In the genomic region with DNA sequence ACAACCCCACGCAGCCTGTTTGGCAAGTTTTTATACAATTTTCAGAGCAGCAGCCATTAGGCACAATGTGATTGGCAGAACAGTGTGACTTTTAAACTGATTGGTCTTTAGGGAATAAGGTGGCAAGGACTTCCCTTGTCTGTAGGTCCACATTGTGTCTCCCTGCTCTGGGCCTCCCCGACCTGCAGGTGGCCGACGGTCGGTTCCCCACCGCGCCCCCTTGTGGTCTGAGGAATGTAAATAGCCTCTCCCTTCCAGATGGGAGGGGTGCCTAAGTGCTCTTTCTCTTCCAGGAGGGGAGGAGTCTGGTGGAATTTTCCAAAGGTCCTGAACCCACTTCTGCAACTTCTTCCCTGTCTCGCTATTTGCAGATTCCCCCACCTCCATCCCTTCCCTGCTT, we compare ENCODE assay signal across 8 mouse cellular contexts. TPM values are rescaled to one million over a fixed set of nuclear protein-coding genes. Genes with fewer than 3 reads are reported as not detected.
DNase-seq lines count a peak whose midpoint lies in the region; ATAC-seq and TF ChIP-seq lines count a peak whose summit lies in the region.
"Not testable (repeated sequence)": the region's sequence is repeated elsewhere in the genome, so short reads cannot be mapped to it uniquely, and the experiment has no call there.

No protein-coding gene starts in this region.

- not testable (repeated sequence) for TF ChIP-seq EP300 in liver, postnatal 0 days (IDR thresholded peaks at IDR 0.05; ENCODE audit: low read depth)

- H3K4me2 ChIP-seq in liver, postnatal 0 days (ENCODE audit: low read depth, low read length); stomach, embryonic 16.5 days (ENCODE audit: low read depth, low read length): not testable (repeated sequence)

- peak; percentile 80 for TF ChIP-seq CTCF in liver, postnatal 0 days (IDR thresholded peaks at IDR 0.05; ENCODE audit: low read depth)
- TF ChIP-seq CTCF in olfactory bulb, adult 2 months (IDR thresholded peaks at IDR 0.05; ENCODE audit: insufficient read depth, low read depth, low read length): peak; percentile 65

- peak; percentile 67 for DNase-seq in CD4-positive, CD25-positive, alpha-beta regulatory T cell, adult 2 months (ENCODE audit: low read depth, low spot score)
- peak; percentile 61 to 63 for DNase-seq in adrenal gland, postnatal 4 days (ENCODE audit: low spot score in 2 of 2)
- peak; percentile 84 for DNase-seq in embryonic facial prominence, embryonic 10.5 days (ENCODE audit: low spot score)
- peak; percentile 87 for DNase-seq in heart, embryonic 10.5 days (ENCODE audit: low spot score)
- DNase-seq in kidney, postnatal 25 days: peak; percentile 78 to 83
- DNase-seq in liver, postnatal 0 days: peak; percentile 81

- peaks cover 12% of the 10 kb centered on the region; the same call in 1 of the 2 replicates for H3K9me3 ChIP-seq in embryonic facial prominence, embryonic 10.5 days
- H3K9me3 ChIP-seq in heart, embryonic 10.5 days; liver, postnatal 0 days (ENCODE audit: low read length); stomach, embryonic 16.5 days (replicated peaks; ENCODE audit: control insufficient read depth, low read length): not testable (repeated sequence)

- H3K4me3 ChIP-seq in embryonic facial prominence, embryonic 10.5 days; heart, embryonic 10.5 days; liver, postnatal 0 days (ENCODE audit: low read depth, low read length); olfactory bulb, adult 2 months (ENCODE audit: insufficient read depth, low read depth, low read length); stomach, embryonic 16.5 days (replicated peaks; ENCODE audit: low read length): not testable (repeated sequence)

- H3K27ac ChIP-seq in embryonic facial prominence, embryonic 10.5 days (replicated peaks): peak overlapping the region; percentile 48; the same call in 1 of the 2 replicates
- not testable (repeated sequence) for H3K27ac ChIP-seq in heart, embryonic 10.5 days; liver, postnatal 0 days (ENCODE audit: low read depth); olfactory bulb, adult 2 months (ENCODE audit: insufficient read depth, low read depth, low read length); stomach, embryonic 16.5 days (ENCODE audit: low read length)

- not testable (repeated sequence) for H3K36me3 ChIP-seq in embryonic facial prominence, embryonic 10.5 days (replicated peaks); heart, embryonic 10.5 days; liver, postnatal 0 days (replicated peaks; ENCODE audit: insufficient read depth, low read length); stomach, embryonic 16.5 days (ENCODE audit: control insufficient read depth, insufficient read depth, low read length)

- H3K9ac ChIP-seq in liver, postnatal 0 days (replicated peaks); stomach, embryonic 16.5 days (ENCODE audit: low read length): not testable (repeated sequence)

- not testable (repeated sequence) for TF ChIP-seq POLR2A in olfactory bulb, adult 2 months (IDR thresholded peaks at IDR 0.05; ENCODE audit: insufficient read depth, low read depth, low read length)

- 11% methylated on average over 8 of the region's 8 CpGs for WGBS in embryonic facial prominence, embryonic 10.5 days
- WGBS in heart, embryonic 10.5 days: 11% methylated on average over 8 of the region's 8 CpGs
- WGBS in liver, postnatal 0 days (ENCODE audit: insufficient replicate concordance): 13% methylated on average over 8 of the region's 8 CpGs
- WGBS in olfactory bulb, adult 2 months: 18% methylated on average over 8 of the region's 8 CpGs
- 8% methylated on average over 8 of the region's 8 CpGs for WGBS in stomach, embryonic 16.5 days

- ATAC-seq in liver, postnatal 0 days: 0 out of 2 replicates have a peak, but pooled peaks have one; percentile 41
- ATAC-seq in stomach, embryonic 16.5 days (ENCODE audit: insufficient read depth, low FRiP score): peak; percentile 45; the same call in 1 of the 2 replicates

- H3K4me1 ChIP-seq in embryonic facial prominence, embryonic 10.5 days: peaks cover 34% of the 10 kb centered on the region
- H3K4me1 ChIP-seq in heart, embryonic 10.5 days; liver, postnatal 0 days (ENCODE audit: insufficient read depth); stomach, embryonic 16.5 days (ENCODE audit: control insufficient read depth, insufficient read depth, low read length): not testable (repeated sequence)
- H3K4me1 ChIP-seq in olfactory bulb, adult 2 months (ENCODE audit: control insufficient read depth, insufficient read depth, low read length): peaks cover 33% of the 10 kb centered on the region

- peaks cover 62% of the 10 kb centered on the region for H3K27me3 ChIP-seq in embryonic facial prominence, embryonic 10.5 days (replicated peaks; ENCODE audit: low read depth, poor library complexity, severe bottlenecking)
- peaks cover 72% of the 10 kb centered on the region for H3K27me3 ChIP-seq in heart, embryonic 10.5 days (ENCODE audit: insufficient read depth, poor library complexity, severe bottlenecking)
- not testable (repeated sequence) for H3K27me3 ChIP-seq in liver, postnatal 0 days (ENCODE audit: insufficient read depth, low read length); stomach, embryonic 16.5 days (ENCODE audit: control insufficient read depth, insufficient read depth, low read length)

RNA-seq across cellular contexts. Expression of a gene that starts 52.5 kb away (rescaled TPM):
- 10 to 100 TPM; 15.3 to 17.6 TPM for total RNA-seq in adrenal gland, postnatal 4 days (2021)
- 16.2 and 17.7 TPM in 2 replicates for polyA plus RNA-seq in embryonic facial prominence, embryonic 10.5 days (2016; fragmentation: Nextera tagmentation; extraction: Ambion mirVana)
- 30.6 and 33.1 TPM in 2 replicates for polyA plus RNA-seq in heart, embryonic 10.5 days (2016; fragmentation: Nextera tagmentation; extraction: Ambion mirVana)
- 4.3 and 5.5 TPM in 2 replicates for polyA plus RNA-seq in liver, postnatal 0 days (2015; fragmentation: Nextera tagmentation; extraction: Ambion mirVana)
- not detected in 2 replicates for polyA plus RNA-seq in olfactory bulb, adult 2 months (2012; ENCODE audit: insufficient read depth, insufficient read length, low replicate concordance, missing spikeins)
- 29.8 and 31.1 TPM in 2 replicates for polyA plus RNA-seq in stomach, embryonic 16.5 days (2015; fragmentation: Nextera tagmentation; extraction: Ambion mirVana)

RNA-seq across cellular contexts. Expression of a gene that starts 59.3 kb away (rescaled TPM):
- 10 to 100 TPM; 14.5 to 16.6 TPM for total RNA-seq in adrenal gland, postnatal 4 days (2021)
- polyA plus RNA-seq in embryonic facial prominence, embryonic 10.5 days (2016; fragmentation: Nextera tagmentation; extraction: Ambion mirVana): 25.1 and 26.0 TPM in 2 replicates
- 13.1 and 14.9 TPM in 2 replicates for polyA plus RNA-seq in heart, embryonic 10.5 days (2016; fragmentation: Nextera tagmentation; extraction: Ambion mirVana)
- 0.63 TPM in 2 replicates for polyA plus RNA-seq in liver, postnatal 0 days (2015; fragmentation: Nextera tagmentation; extraction: Ambion mirVana)
- polyA plus RNA-seq in olfactory bulb, adult 2 months (2012; ENCODE audit: insufficient read depth, insufficient read length, low replicate concordance, missing spikeins): not detected in 2 replicates
- polyA plus RNA-seq in stomach, embryonic 16.5 days (2015; fragmentation: Nextera tagmentation; extraction: Ambion mirVana): 9.8 and 10.3 TPM in 2 replicates
